Mouse (Mus musculus): ENCODE measurements at regions not wholly inside any gene's neighbourhood (a gene's known extent, or its start where the extent isn't known, plus 50 kb on each side); places are given as distances from the start of the nearest gene placed in this dataset.

DNA sequence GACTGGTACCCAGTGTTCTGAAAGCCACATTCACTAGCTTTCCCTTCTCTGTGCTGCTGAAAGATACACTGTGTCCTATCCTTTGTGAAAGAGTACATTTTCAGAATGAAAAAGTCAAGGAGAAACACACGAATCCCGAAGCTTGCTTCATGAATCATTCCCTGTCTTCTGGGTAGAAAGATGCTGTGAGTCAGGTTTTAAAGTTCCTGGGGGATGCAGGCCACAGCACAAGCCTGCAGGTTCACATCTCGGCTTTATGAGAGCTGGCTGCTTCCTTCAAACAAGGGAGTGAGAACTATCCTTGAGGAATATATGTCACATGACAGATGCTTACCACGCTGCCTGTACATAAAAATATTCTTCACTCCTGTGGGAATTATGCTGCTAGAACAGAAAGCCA is 219.7 kb upstream of the Nrsn1 start:
- TF ChIP-seq POLR2A (IDR thresholded peaks at IDR 0.05; ENCODE audit: borderline replicate concordance, low read depth, low read length) (no peak), CTCF (IDR thresholded peaks at IDR 0.05; ENCODE audit: low read depth, low read length) (no peak)
- Histone ChIP-seq H3K4me3 (ENCODE audit: insufficient read depth, low read length) (no peak overlapping the region), H3K27ac (ENCODE audit: insufficient read depth, low read depth, low read length) (no peak overlapping the region), H3K4me1 (ENCODE audit: control insufficient read depth, insufficient read depth, low read length) (no peaks in the 10 kb centered on the region)

- no peak overlapping the region for H3K4me3 ChIP-seq (ENCODE audit: insufficient read depth, low read length)
- no peak overlapping the region for H3K27ac ChIP-seq (ENCODE audit: insufficient read depth, low read depth, low read length)
- TF ChIP-seq CTCF (IDR thresholded peaks at IDR 0.05; ENCODE audit: low read depth, low read length) (no peak), POLR2A (IDR thresholded peaks at IDR 0.05; ENCODE audit: borderline replicate concordance, low read depth, low read length) (no peak)
- H3K4me1 ChIP-seq (ENCODE audit: control insufficient read depth, insufficient read depth, low read length), result no peaks in the 10 kb centered on the region
Observed at GRCm38 (mm10) chr13:25483309-25483708, 213.0 kb upstream of the Nrsn1 start.

DNA sequence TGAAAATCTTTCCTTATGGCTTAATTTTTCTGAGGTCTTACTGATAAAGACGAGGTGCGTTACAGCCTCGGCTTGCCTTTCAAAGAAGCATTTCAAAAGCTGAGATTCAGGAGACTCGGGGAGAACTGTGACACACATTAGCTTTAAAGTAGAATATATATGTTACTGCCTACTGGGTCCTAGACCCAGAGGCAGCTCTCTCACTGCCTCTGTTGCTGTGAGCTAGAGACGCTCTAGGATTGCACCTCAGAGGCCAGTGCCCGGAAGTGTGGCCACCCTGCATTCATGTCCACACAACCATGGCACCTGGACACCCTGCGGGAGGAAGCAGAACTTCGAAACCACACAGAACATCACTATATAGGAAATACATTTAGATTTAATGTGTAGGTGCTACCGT is 181.6 kb upstream of the Nrsn1 start:
- H3K4me3 ChIP-seq (ENCODE audit: insufficient read depth, low read length), result no peak overlapping the region
- TF ChIP-seq POLR2A (IDR thresholded peaks at IDR 0.05; ENCODE audit: borderline replicate concordance, low read depth, low read length) (no peak), CTCF (IDR thresholded peaks at IDR 0.05; ENCODE audit: low read depth, low read length) (no peak)
- no peaks in the 10 kb centered on the region for H3K4me1 ChIP-seq (ENCODE audit: control insufficient read depth, insufficient read depth, low read length)
- no peak overlapping the region for H3K27ac ChIP-seq (ENCODE audit: insufficient read depth, low read depth, low read length)

- TF ChIP-seq POLR2A (IDR thresholded peaks at IDR 0.05; ENCODE audit: borderline replicate concordance, low read depth, low read length) (no peak), CTCF (IDR thresholded peaks at IDR 0.05; ENCODE audit: low read depth, low read length) (no peak)
- H3K27ac ChIP-seq (ENCODE audit: insufficient read depth, low read depth, low read length), result no peak overlapping the region
- no peaks in the 10 kb centered on the region for H3K4me1 ChIP-seq (ENCODE audit: control insufficient read depth, insufficient read depth, low read length)
- no peak overlapping the region for H3K4me3 ChIP-seq (ENCODE audit: insufficient read depth, low read length)
Observed at GRCm38 (mm10) chr13:25451357-25451861, 181.1 kb upstream of the Nrsn1 start.

DNA sequence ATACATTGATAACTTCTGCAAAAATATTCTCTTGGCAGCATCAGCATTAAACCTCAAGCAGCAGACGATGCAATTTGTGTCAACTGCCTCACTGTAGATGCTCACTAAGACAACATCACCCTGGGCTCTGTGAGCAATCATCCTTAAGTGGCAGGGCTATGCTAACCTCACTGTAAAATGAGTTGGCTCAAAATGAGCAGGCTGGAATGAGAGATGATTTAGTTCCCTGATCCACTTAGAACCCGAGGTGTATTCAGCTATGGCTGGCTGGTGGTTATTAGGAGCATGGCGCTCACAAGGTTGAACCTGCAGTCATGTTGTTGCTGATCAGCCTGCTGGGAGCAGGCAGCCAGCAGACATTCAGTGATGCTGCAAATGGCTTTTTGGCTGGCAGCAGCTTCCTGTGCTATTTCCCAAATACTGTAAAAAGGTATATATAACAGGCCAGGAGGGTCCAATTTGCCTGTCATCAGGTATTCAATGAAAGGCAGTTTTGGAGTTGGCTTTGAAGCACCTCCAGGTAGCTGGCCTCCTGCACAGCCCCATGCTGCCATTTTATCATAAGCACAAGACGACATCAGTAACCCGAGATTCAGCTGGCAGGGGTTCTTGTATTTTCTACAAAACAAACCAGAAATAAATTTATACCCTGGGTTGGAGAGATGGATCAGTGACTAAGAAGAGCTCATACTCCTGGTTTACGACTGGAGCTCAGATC is 159.6 kb upstream of the Nrsn1 start:
- no peak for TF ChIP-seq CTCF (IDR thresholded peaks at IDR 0.05; ENCODE audit: low read depth, low read length)
- no peak for TF ChIP-seq POLR2A (IDR thresholded peaks at IDR 0.05; ENCODE audit: borderline replicate concordance, low read depth, low read length)
- H3K4me1 ChIP-seq (ENCODE audit: control insufficient read depth, insufficient read depth, low read length), result no peaks in the 10 kb centered on the region

GRCm38 (mm10) chr13:25403182-25403795 is 133.0 kb upstream of the Nrsn1 start:
- Histone ChIP-seq H3K4me1 (ENCODE audit: control insufficient read depth, insufficient read depth, low read length) (no peaks in the 10 kb centered on the region), H3K4me3 (ENCODE audit: insufficient read depth, low read length) (no peak overlapping the region), H3K27ac (ENCODE audit: insufficient read depth, low read depth, low read length) (no peak overlapping the region)
- no peak for TF ChIP-seq POLR2A (IDR thresholded peaks at IDR 0.05; ENCODE audit: borderline replicate concordance, low read depth, low read length)
- TF ChIP-seq CTCF (IDR thresholded peaks at IDR 0.05; ENCODE audit: low read depth, low read length), result no peak

More for the DNA sequence above, 159.6 kb upstream of the Nrsn1 start:
- H3K27ac ChIP-seq (ENCODE audit: insufficient read depth, low read depth, low read length), result no peak overlapping the region
- H3K4me3 ChIP-seq (ENCODE audit: insufficient read depth, low read length), result no peak overlapping the region

DNA sequence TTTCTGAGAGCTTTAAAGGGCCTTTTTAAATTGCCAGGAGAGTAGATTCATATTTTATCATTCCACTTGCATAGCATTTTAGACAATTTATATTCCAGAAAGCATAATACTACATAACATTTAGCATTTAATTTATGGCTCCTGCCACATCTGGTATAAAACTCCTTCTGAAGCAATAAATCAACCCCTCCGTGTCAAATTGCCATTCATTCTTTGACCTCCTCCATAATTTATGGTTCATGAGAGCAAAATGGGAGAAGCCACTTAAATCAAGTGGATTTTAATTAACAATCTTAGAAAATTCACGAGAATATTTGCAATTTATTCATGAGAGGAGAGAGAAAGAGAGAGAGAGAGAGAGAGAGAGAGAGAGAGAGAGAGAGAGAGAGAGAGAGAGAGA is 132.4 kb upstream of the Nrsn1 start:
- H3K27ac ChIP-seq (ENCODE audit: insufficient read depth, low read depth, low read length), result no peak overlapping the region
- no peaks in the 10 kb centered on the region for H3K4me1 ChIP-seq (ENCODE audit: control insufficient read depth, insufficient read depth, low read length)
- H3K4me3 ChIP-seq (ENCODE audit: insufficient read depth, low read length), result no peak overlapping the region
- TF ChIP-seq CTCF (IDR thresholded peaks at IDR 0.05; ENCODE audit: low read depth, low read length) (no peak), POLR2A (IDR thresholded peaks at IDR 0.05; ENCODE audit: borderline replicate concordance, low read depth, low read length) (no peak)

GRCm38 (mm10) chr13:25401936-25402504 is 131.7 kb upstream of the Nrsn1 start:
- no peak overlapping the region for H3K4me3 ChIP-seq (ENCODE audit: insufficient read depth, low read length)
- no peak for TF ChIP-seq POLR2A (IDR thresholded peaks at IDR 0.05; ENCODE audit: borderline replicate concordance, low read depth, low read length)
- no peaks in the 10 kb centered on the region for H3K4me1 ChIP-seq (ENCODE audit: control insufficient read depth, insufficient read depth, low read length)
- no peak overlapping the region for H3K27ac ChIP-seq (ENCODE audit: insufficient read depth, low read depth, low read length)

- H3K4me1 ChIP-seq (ENCODE audit: control insufficient read depth, insufficient read depth, low read length), result no peaks in the 10 kb centered on the region
- no peak overlapping the region for H3K4me3 ChIP-seq (ENCODE audit: insufficient read depth, low read length)
- no peak for TF ChIP-seq CTCF (IDR thresholded peaks at IDR 0.05; ENCODE audit: low read depth, low read length)
- TF ChIP-seq POLR2A (IDR thresholded peaks at IDR 0.05; ENCODE audit: borderline replicate concordance, low read depth, low read length), result no peak
- no peak overlapping the region for H3K27ac ChIP-seq (ENCODE audit: insufficient read depth, low read depth, low read length)
Observed at GRCm38 (mm10) chr13:25392770-25393290, 122.5 kb upstream of the Nrsn1 start.

GRCm38 (mm10) chr13:25362627-25362967 is 92.3 kb upstream of the Nrsn1 start:
- no peak overlapping the region for H3K27ac ChIP-seq (ENCODE audit: insufficient read depth, low read depth, low read length)
- no peaks in the 10 kb centered on the region for H3K4me1 ChIP-seq (ENCODE audit: control insufficient read depth, insufficient read depth, low read length)
- no peak for TF ChIP-seq POLR2A (IDR thresholded peaks at IDR 0.05; ENCODE audit: borderline replicate concordance, low read depth, low read length)
- no peak for TF ChIP-seq CTCF (IDR thresholded peaks at IDR 0.05; ENCODE audit: low read depth, low read length)
- H3K4me3 ChIP-seq (ENCODE audit: insufficient read depth, low read length), result no peak overlapping the region

Data from bone marrow macrophage, adult 2 months (primary cell).